ENCODE assay signal across 31 mouse cellular contexts in genomic region chr12:52034956-52035355, GRCm38 (mm10). TPM values are rescaled to one million over a fixed set of nuclear protein-coding genes. Genes with fewer than 3 reads are reported as not detected.
"Had no signal": no experiment of that assay in that cellular context is flagged by ENCODE, and none has a peak within 500 bp of the region (broad histone marks: within the 10 kb centered on the region; RNA-seq: fewer than 3 reads in every experiment).

No protein-coding gene starts in this region.

- H3K36me3 ChIP-seq: heart, embryonic 10.5 days; heart, embryonic 12.5 days; hindbrain, embryonic 10.5 days; hindbrain, embryonic 12.5 days; kidney, embryonic 15.5 days; limb, embryonic 13.5 days; limb, embryonic 15.5 days; liver, embryonic 12.5 days had no signal

- H3K27me3 ChIP-seq: heart, embryonic 12.5 days; hindbrain, embryonic 12.5 days; kidney, embryonic 15.5 days; limb, embryonic 13.5 days; limb, embryonic 15.5 days; liver, embryonic 12.5 days had no signal

- H3K4me3 ChIP-seq: gastrocnemius, adult 2 months; heart, embryonic 10.5 days; heart, embryonic 12.5 days; hindbrain, embryonic 10.5 days; hindbrain, embryonic 12.5 days; kidney, embryonic 15.5 days; limb, embryonic 13.5 days; limb, embryonic 15.5 days; liver, embryonic 12.5 days had no signal

- H3K9me3 ChIP-seq: heart, embryonic 10.5 days; heart, embryonic 12.5 days; hindbrain, embryonic 10.5 days; hindbrain, embryonic 12.5 days; kidney, embryonic 15.5 days; limb, embryonic 13.5 days; limb, embryonic 15.5 days; liver, embryonic 12.5 days had no signal

- H3K4me1 ChIP-seq: heart, embryonic 10.5 days; heart, embryonic 12.5 days; hindbrain, embryonic 10.5 days; hindbrain, embryonic 12.5 days; kidney, embryonic 15.5 days; limb, embryonic 13.5 days; limb, embryonic 15.5 days; liver, embryonic 12.5 days had no signal

- H3K27ac ChIP-seq: gastrocnemius, adult 2 months; heart, embryonic 10.5 days; hindbrain, embryonic 10.5 days; hindbrain, embryonic 12.5 days; hindbrain, embryonic 14.5 days; kidney, embryonic 15.5 days; kidney, postnatal 0 days; limb, embryonic 13.5 days; limb, embryonic 15.5 days; liver, embryonic 12.5 days had no signal

- DNase-seq: gastrocnemius, adult 2 months; gastrocnemius, postnatal 10 days; gastrocnemius, postnatal 25 days; heart, adult 18-20 months; heart, postnatal 10 days; heart, postnatal 4 days; kidney, adult 11 months; kidney, adult 2 months; kidney, adult 9 months; kidney, postnatal 14 days; kidney, postnatal 36 days; layer of hippocampus, adult 9-11 months; layer of hippocampus, postnatal 36 days; left cerebral cortex, postnatal 4 days had no signal

RNA-seq across cellular contexts. Expression of gene Gpr33, which starts 7.1 kb away (rescaled TPM):
- polyA plus RNA-seq: heart, embryonic 10.5 days; heart, embryonic 12.5 days; heart, embryonic 14.5 days; heart, embryonic 16.5 days; hindbrain, embryonic 10.5 days; hindbrain, embryonic 12.5 days; hindbrain, embryonic 14.5 days; hindbrain, embryonic 16.5 days; intestine, embryonic 14.5 days; intestine, embryonic 16.5 days; kidney, embryonic 15.5 days; kidney, postnatal 0 days; limb, embryonic 11.5 days; limb, embryonic 13.5 days; limb, embryonic 15.5 days; liver, adult 2 months; liver, embryonic 12.5 days had no signal
